Mouse (Mus musculus) bone marrow macrophage, adult 2 months (primary cell): ENCODE data around the gene Tcea3. TPM values are rescaled to one million over a fixed set of nuclear protein-coding genes. Genes with fewer than 3 reads are reported as not detected.

ENCODE experiments used
- H3K27ac ChIP-seq: 2 replicates; pipeline ENCODE4 v1.5.1; 2012; ENCODE audit warnings: low read depth, low read length; ENCODE audit not compliant: insufficient read depth
- H3K4me1 ChIP-seq: 2 replicates; pipeline ENCODE4 v1.6.1; 2012; ENCODE audit warnings: low read length; ENCODE audit not compliant: control insufficient read depth, insufficient read depth
- H3K4me3 ChIP-seq: 2 replicates; pipeline ENCODE4 v1.5.1; 2012; ENCODE audit warnings: mild to moderate bottlenecking, low read length, moderate library complexity; ENCODE audit not compliant: insufficient read depth
- CTCF ChIP-seq: IDR thresholded peaks from 2 replicates; pipeline ENCODE4 v1.5.1; 2012; ENCODE audit warnings: low read depth, mild to moderate bottlenecking, low read length, moderate library complexity
- POLR2A ChIP-seq: IDR thresholded peaks from 2 replicates; pipeline ENCODE4 v1.6.1; 2012; ENCODE audit warnings: mild to moderate bottlenecking, low read depth, low read length, borderline replicate concordance
- polyA plus RNA-seq: library from polyadenylated mRNA; stranded (reverse); fragments of >200 nt; gene quantifications from 2 replicates; pipeline ENCODE4 v1.2.4, GENCODE M21; 2012; ENCODE audit not compliant: missing spikeins, insufficient read depth, insufficient read length

Gene Tcea3
- polyA plus RNA-seq, 1 experiment = 6.9 TPM

- peak overlapping the region; percentile 53 for H3K27ac ChIP-seq
- TF ChIP-seq POLR2A = no peak
- no peak for TF ChIP-seq CTCF
- H3K4me3 ChIP-seq = no peak overlapping the region
Observed at GRCm38 (mm10) chr4:136266716-136267343, 19.3 kb downstream of the Tcea3 start.

GRCm38 (mm10) chr4:136268912-136269311, 21.4 kb downstream of the Tcea3 start:
- Histone ChIP-seq H3K4me3 (no peak overlapping the region), H3K4me1 (peaks cover 15% of the 10 kb centered on the region), H3K27ac (no peak overlapping the region)
- no peak for TF ChIP-seq POLR2A
- no peak for TF ChIP-seq CTCF

More at GRCm38 (mm10) chr4:136266716-136267343, 19.3 kb downstream of the Tcea3 start:
- peaks cover 15% of the 10 kb centered on the region for H3K4me1 ChIP-seq

DNA sequence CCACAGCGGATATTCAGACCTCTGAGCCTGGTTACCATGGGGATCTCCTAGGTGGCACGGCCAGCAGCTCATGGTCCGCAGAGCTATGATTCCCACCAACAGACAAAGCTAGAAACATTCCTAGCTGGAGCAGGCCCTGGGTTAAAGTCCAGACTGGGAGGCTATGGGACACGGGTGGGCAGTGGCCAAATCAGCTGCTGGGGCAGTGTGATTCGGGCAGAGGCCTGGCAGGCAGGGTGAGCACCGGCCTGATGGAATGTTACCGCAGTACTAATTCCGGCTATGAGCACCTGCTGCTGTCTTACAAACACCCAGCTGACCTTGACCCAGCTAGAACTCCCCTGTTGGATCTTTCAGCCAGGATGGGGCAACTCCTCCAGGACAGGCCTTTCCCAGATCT, 23.1 kb downstream of the Tcea3 start:
- Histone ChIP-seq H3K27ac (no peak overlapping the region), H3K4me1 (peaks cover 15% of the 10 kb centered on the region), H3K4me3 (no peak overlapping the region)
- TF ChIP-seq POLR2A (no peak), CTCF (no peak)

DNA sequence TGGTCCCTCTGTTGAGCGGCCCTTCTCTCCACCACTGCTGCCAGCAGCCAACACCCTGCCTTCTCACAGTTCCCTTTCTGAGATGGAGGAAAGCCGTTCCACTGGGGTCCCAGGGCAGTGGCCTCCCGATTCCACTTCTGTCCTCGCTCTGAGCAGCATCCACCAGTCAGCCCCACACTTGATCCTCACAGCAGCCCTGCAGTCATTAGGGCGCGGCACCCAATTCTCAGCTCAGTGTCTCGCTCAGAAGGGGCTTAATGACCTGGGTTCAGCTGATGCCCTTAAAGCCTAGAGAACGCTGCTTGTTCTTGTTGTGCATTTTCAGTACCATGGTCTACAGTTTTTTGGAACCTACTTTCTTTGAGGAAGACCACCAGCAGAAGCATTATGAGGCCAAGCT, 33.6 kb downstream of the Tcea3 start:
- Histone ChIP-seq H3K27ac (no peak overlapping the region), H3K4me1 (peaks cover 15% of the 10 kb centered on the region), H3K4me3 (no peak overlapping the region)
- TF ChIP-seq CTCF = no peak
- no peak for TF ChIP-seq POLR2A

DNA sequence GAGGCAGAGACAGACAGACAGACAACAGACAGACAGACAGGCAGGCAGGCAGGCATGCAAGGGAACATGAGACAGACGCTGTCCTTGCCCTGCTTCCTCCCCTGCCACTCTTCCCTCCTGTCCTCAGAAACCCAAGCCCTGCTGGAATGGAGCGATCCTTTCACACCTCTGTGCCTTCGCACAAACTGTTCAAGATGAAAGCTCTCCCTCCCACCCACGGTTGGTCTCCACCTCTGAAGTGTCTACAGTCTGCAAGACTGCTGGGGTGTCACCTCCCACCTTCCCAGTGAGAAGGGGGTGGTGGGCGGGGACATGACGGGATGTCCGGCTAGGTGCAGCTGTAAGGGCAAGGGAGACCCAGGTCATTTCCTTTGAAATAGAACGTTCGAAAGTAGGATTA, 34.1 kb downstream of the Tcea3 start:
- Histone ChIP-seq H3K4me1 (peaks cover 15% of the 10 kb centered on the region), H3K27ac (no peak overlapping the region), H3K4me3 (no peak overlapping the region)
- no peak for TF ChIP-seq POLR2A
- no peak for TF ChIP-seq CTCF

- Histone ChIP-seq H3K4me1 (peaks cover 16% of the 10 kb centered on the region), H3K27ac (no peak overlapping the region), H3K4me3 (no peak overlapping the region)
- TF ChIP-seq POLR2A = no peak
- no peak for TF ChIP-seq CTCF
Observed at GRCm38 (mm10) chr4:136282621-136283480, 35.3 kb downstream of the Tcea3 start.

GRCm38 (mm10) chr4:136283783-136284182, 36.3 kb downstream of the Tcea3 start:
- Histone ChIP-seq H3K4me1 (peaks cover 16% of the 10 kb centered on the region), H3K4me3 (no peak overlapping the region), H3K27ac (no peak overlapping the region)
- TF ChIP-seq CTCF (no peak), POLR2A (no peak)

DNA sequence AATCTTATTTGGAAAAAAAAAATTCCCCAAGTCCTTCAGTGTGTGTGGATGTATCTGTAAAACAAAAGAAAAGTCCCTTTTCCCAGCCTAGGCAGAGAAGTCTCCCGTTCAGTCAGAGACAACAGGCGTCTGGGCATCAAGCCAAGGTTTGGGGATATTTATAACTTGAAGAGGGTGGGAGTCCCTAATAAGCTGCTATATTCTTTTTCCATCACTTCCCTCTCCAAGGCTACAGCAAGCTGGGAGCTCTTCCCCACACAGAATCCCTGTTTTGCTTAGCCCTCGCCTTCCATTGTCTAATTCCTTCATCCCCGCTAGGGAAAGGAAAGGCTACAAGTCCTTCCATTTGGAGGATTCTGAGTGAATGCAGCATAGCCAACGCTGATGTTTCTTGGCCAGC, 36.9 kb downstream of the Tcea3 start, which contains the start of gene Zfp46:
Gene Zfp46 (plus strand): TSS at position 229 of the 400 bp plus-strand sequence.
- peaks cover 16% of the 10 kb centered on the region for H3K4me1 ChIP-seq
- peak within 1 kb of the TSS; percentile 75 for H3K27ac ChIP-seq
- peak within 1 kb of the TSS; percentile 77 for H3K4me3 ChIP-seq
- TF ChIP-seq CTCF = no peak
- TF ChIP-seq POLR2A = no peak

GRCm38 (mm10) chr4:136284891-136285290, 37.4 kb downstream of the Tcea3 start:
- no peak for TF ChIP-seq CTCF
- TF ChIP-seq POLR2A = no peak
- Histone ChIP-seq H3K4me3 (peak overlapping the region; percentile 77), H3K27ac (peak overlapping the region; percentile 75), H3K4me1 (peaks cover 16% of the 10 kb centered on the region)

DNA sequence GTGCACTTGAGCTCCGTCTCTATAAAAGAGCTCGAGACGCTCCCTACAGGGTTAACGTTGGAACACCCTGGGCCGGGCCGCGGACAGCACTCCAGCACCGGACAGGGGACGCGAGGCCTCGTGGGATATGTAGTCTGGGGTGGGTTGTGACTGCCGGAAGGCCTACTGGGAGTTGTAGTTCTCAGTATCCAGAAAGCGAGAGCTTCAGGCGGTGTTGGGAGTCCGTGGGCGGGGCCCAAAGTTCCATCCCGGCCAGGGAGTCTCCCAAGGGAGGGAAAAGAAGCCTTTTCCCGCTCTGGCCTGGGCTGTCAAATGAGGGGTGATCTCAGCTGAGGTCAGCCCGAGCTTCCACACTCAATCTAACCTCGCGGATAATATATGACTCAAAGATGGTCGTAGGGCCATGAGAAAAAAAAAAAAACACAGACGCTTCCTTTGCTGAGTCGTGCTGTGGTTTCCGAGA, 37.9 kb downstream of the Tcea3 start:
- TF ChIP-seq CTCF = no peak
- TF ChIP-seq POLR2A = no peak
- peak overlapping the region; percentile 75 for H3K27ac ChIP-seq
- H3K4me3 ChIP-seq = peak overlapping the region; percentile 77
- peaks cover 16% of the 10 kb centered on the region for H3K4me1 ChIP-seq

DNA sequence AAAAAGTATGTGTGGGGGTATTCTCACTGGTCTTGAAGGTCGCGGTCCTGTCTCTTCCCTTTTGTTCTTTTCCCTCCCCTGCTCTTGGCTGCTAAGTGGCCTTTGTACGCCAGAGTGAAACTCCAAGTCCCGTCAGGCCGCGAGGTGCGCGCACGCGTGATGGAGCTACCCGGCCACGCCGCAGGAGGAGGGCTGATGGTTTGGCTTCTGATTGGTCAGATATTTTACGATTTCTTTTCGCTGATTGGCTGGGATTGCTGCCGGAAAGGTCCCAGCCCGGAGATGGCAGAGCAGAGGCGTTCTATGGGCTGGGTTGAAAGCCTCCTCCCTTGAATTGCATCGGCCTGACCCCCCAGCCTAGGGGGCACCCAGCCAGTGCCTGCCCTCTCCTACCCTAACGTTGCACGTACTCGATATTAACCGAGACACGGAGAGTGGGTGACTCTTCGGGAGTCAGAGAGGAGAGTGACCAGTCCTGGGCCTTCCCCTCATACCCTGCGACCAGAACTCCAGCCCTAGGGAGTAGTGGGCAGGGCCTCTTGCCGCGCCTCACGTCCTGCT, 38.4 kb downstream of the Tcea3 start:
- Histone ChIP-seq H3K27ac (peak overlapping the region; percentile 73), H3K4me1 (peaks cover 16% of the 10 kb centered on the region), H3K4me3 (peak overlapping the region; percentile 77)
- no peak for TF ChIP-seq POLR2A
- no peak for TF ChIP-seq CTCF
